Mouse (Mus musculus) testis, adult 2 months (tissue): ENCODE data around the gene Ntpcr. TPM values are rescaled to one million over a fixed set of nuclear protein-coding genes. Genes with fewer than 3 reads are reported as not detected.

Experiments
- H3K27ac ChIP-seq: fragments of 200-500 bp; 2 replicates; pipeline ENCODE4 v1.5.1; 2012; ENCODE audit warnings: low read depth, low read length; ENCODE audit not compliant: control insufficient read depth, insufficient read depth
- H3K27me3 ChIP-seq: fragments of 200-500 bp; 2 replicates; pipeline ENCODE4 v1.6.1; 2012; ENCODE audit warnings: mild to moderate bottlenecking, low read length, moderate library complexity; ENCODE audit not compliant: control insufficient read depth, insufficient read depth
- H3K36me3 ChIP-seq: fragments of 200-500 bp; 2 replicates; pipeline ENCODE4 v1.6.1; 2012; ENCODE audit warnings: mild to moderate bottlenecking, low read length; ENCODE audit not compliant: control insufficient read depth, insufficient read depth
- H3K4me1 ChIP-seq: fragments of 200-500 bp; 2 replicates; pipeline ENCODE4 v1.6.1; 2012; ENCODE audit warnings: low read length; ENCODE audit not compliant: control insufficient read depth, insufficient read depth
- H3K4me3 ChIP-seq: fragments of 200-500 bp; 2 replicates; pipeline ENCODE4 v1.5.1; 2012; ENCODE audit warnings: low read depth, mild to moderate bottlenecking, low read length, moderate library complexity, mixed read lengths; ENCODE audit not compliant: control insufficient read depth
- CTCF ChIP-seq: fragments of 200-500 bp; IDR thresholded peaks from 2 replicates; pipeline ENCODE4 v1.5.1; 2012; ENCODE audit warnings: low read depth, mild to moderate bottlenecking, inconsistent platforms, low read length, moderate library complexity; ENCODE audit not compliant: control insufficient read depth, insufficient read depth, insufficient replicate concordance
- POLR2A ChIP-seq: fragments of 200-500 bp; IDR thresholded peaks from 2 replicates; pipeline ENCODE4 v1.6.1; 2012; ENCODE audit warnings: low read depth, mild to moderate bottlenecking, inconsistent platforms, low read length, moderate library complexity; ENCODE audit not compliant: control insufficient read depth
- polyA plus RNA-seq: library from polyadenylated mRNA; depleted of rRNA; stranded (reverse); fragments of >200 nt; gene quantifications from 2 replicates; pipeline ENCODE4 v1.2.3, GENCODE M21; 2012

Ntpcr gene
- polyA plus RNA-seq, 1 experiment, result 95.4 TPM

- no peaks in the 10 kb centered on the region for H3K4me1 ChIP-seq
- H3K36me3 ChIP-seq, result no peaks in the 10 kb centered on the region
- no peak overlapping the region for H3K27ac ChIP-seq
- TF ChIP-seq CTCF (no peak), POLR2A (no peak)
- no peaks in the 10 kb centered on the region for H3K27me3 ChIP-seq
- no peak overlapping the region for H3K4me3 ChIP-seq
Measured at GRCm38 (mm10) chr8:125693197-125693596, 36.6 kb upstream of the Ntpcr start.

GRCm38 (mm10) chr8:125695951-125696350 is 33.8 kb upstream of the Ntpcr start:
- Histone ChIP-seq H3K4me1 (no peaks in the 10 kb centered on the region), H3K36me3 (no peaks in the 10 kb centered on the region), H3K27me3 (no peaks in the 10 kb centered on the region), H3K27ac (no peak overlapping the region), H3K4me3 (no peak overlapping the region)
- no peak for TF ChIP-seq CTCF
- TF ChIP-seq POLR2A, result no peak

GRCm38 (mm10) chr8:125699391-125700025 is 30.3 kb upstream of the Ntpcr start:
- no peak for TF ChIP-seq CTCF
- TF ChIP-seq POLR2A, result no peak
- Histone ChIP-seq H3K4me1 (no peaks in the 10 kb centered on the region), H3K27ac (no peak overlapping the region), H3K27me3 (no peaks in the 10 kb centered on the region), H3K36me3 (no peaks in the 10 kb centered on the region), H3K4me3 (no peak overlapping the region)

- Histone ChIP-seq H3K36me3 (no peaks in the 10 kb centered on the region), H3K27me3 (no peaks in the 10 kb centered on the region), H3K4me3 (no peak overlapping the region), H3K4me1 (no peaks in the 10 kb centered on the region), H3K27ac (no peak overlapping the region)
- TF ChIP-seq CTCF (no peak), POLR2A (no peak)
Measured at GRCm38 (mm10) chr8:125700407-125700806, 29.4 kb upstream of the Ntpcr start.

DNA sequence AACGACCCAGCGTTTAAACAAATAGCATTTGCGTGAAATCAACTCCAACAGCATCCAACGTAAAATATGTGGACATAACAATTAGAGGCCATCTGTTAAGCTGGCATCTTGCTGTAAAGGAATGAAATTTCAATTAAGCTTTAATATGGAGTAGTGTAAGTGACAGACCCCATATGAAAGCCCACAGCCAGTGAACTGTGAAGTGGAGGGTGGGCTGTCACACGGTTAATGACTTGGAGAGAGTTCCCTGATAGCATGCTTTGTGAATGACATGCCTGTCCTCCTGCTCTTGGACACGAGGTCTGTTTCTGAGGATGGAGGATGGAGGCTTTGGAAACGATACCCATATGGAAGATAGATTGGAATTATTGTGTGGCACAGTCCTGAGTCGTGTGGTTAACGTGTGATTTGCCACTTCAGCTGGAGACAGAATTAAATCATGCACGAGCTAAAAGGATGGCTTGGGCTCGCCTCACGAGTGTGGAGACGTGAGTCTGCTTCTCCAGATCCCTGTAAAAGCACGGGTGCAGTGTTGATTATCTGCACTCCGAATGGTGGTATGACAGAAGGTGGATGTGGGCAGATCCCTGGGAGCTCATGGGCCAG is 26.8 kb upstream of the Ntpcr start:
- Histone ChIP-seq H3K27me3 (no peaks in the 10 kb centered on the region), H3K27ac (no peak overlapping the region), H3K36me3 (no peaks in the 10 kb centered on the region), H3K4me3 (no peak overlapping the region), H3K4me1 (no peaks in the 10 kb centered on the region)
- TF ChIP-seq POLR2A, result no peak
- no peak for TF ChIP-seq CTCF

DNA sequence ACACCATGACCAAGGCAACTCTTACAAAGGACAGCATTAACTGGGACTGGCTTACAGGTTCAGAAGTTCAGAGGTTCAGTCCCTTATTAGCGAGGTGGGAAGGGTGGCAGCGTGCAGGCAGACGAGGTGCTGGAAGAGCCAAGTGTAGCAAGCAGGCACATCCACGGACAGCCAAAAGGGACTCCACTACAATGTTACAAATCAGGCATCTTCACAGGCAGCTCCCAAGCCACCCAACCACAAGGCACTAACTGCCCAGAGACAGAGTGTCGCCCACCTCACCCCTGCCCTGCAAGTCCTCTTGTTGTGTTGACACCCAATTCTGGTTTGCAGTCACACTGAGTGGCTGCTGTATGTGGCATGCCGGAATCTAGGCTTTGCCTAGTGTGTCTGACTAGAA is 25.3 kb upstream of the Ntpcr start:
- Histone ChIP-seq H3K27me3 (no peaks in the 10 kb centered on the region), H3K36me3 (no peaks in the 10 kb centered on the region), H3K4me3 (no peak overlapping the region), H3K27ac (no peak overlapping the region), H3K4me1 (no peaks in the 10 kb centered on the region)
- TF ChIP-seq POLR2A (no peak), CTCF (no peak)

GRCm38 (mm10) chr8:125705816-125706215 is 23.9 kb upstream of the Ntpcr start:
- H3K36me3 ChIP-seq, result no peaks in the 10 kb centered on the region
- no peak overlapping the region for H3K4me3 ChIP-seq
- no peak overlapping the region for H3K27ac ChIP-seq
- H3K4me1 ChIP-seq, result no peaks in the 10 kb centered on the region
- no peaks in the 10 kb centered on the region for H3K27me3 ChIP-seq
- TF ChIP-seq POLR2A (no peak), CTCF (no peak)

GRCm38 (mm10) chr8:125709171-125709570 is 20.6 kb upstream of the Ntpcr start:
- no peaks in the 10 kb centered on the region for H3K27me3 ChIP-seq
- TF ChIP-seq CTCF (no peak), POLR2A (no peak)
- H3K4me3 ChIP-seq, result no peak overlapping the region
- no peaks in the 10 kb centered on the region for H3K36me3 ChIP-seq
- H3K27ac ChIP-seq, result no peak overlapping the region
- no peaks in the 10 kb centered on the region for H3K4me1 ChIP-seq
